Mouse (Mus musculus) MEL (cell line): ENCODE measurements around the gene Magi2. TPM values are rescaled to one million over a fixed set of nuclear protein-coding genes. Genes with fewer than 3 reads are reported as not detected.

Experiments used
- DNase-seq: peaks from one replicate; pipeline ENCODE4 v3.0.0; 2011; ENCODE audit warnings: low read depth, low spot score
- H3K27ac ChIP-seq: 2 replicates; pipeline ENCODE4 v1.5.1; 2012; ENCODE audit warnings: low read depth, mild to moderate bottlenecking, control low read depth, low read length, moderate library complexity; ENCODE audit not compliant: control insufficient read depth
- H3K27me3 ChIP-seq, 2 experiments: fragments of 150-350 bp in 1 of 2; sonication (generic) in 1 of 2; 2 replicates each; pipeline ENCODE4 v1.6.1; 2012; ENCODE audit warnings: low read length in 2 of 2, mild to moderate bottlenecking in 2 of 2, improper control_type of control experiment in 1 of 2, moderate library complexity in 1 of 2; ENCODE audit not compliant: insufficient read depth in 2 of 2, control insufficient read depth in 1 of 2
- H3K36me3 ChIP-seq, 2 experiments: 2 replicates each; pipeline ENCODE4 v1.6.1; 2012 to 2014; ENCODE audit warnings: low read length in 2 of 2, improper control_type of control experiment in 1 of 2, inconsistent platforms in 1 of 2, mild to moderate bottlenecking in 1 of 2; ENCODE audit not compliant: insufficient read depth in 2 of 2, control insufficient read depth in 1 of 2
- H3K4me1 ChIP-seq, 2 experiments: fragments of 150-350 bp in 1 of 2; sonication (generic) in 1 of 2; 2 replicates each; pipeline ENCODE4 v1.6.1; 2012; ENCODE audit warnings: low read length in 2 of 2, improper control_type of control experiment in 1 of 2, mild to moderate bottlenecking in 1 of 2; ENCODE audit not compliant: insufficient read depth in 2 of 2, control insufficient read depth in 1 of 2
- H3K4me3 ChIP-seq, 2 experiments: fragments of 150-350 bp in 1 of 2; sonication (generic) in 1 of 2; 2 replicates each; pipeline ENCODE4 v1.5.1; 2012; ENCODE audit warnings: low read depth in 2 of 2, low read length in 2 of 2, mild to moderate bottlenecking in 2 of 2, moderate library complexity in 2 of 2, control low read depth in 1 of 2, improper control_type of control experiment in 1 of 2; ENCODE audit not compliant: control insufficient read depth in 1 of 2, insufficient read depth in 1 of 2
- H3K79me2 ChIP-seq: 2 replicates; pipeline ENCODE4 v1.6.1; 2012; ENCODE audit warnings: mild to moderate bottlenecking, low read length, moderate library complexity; ENCODE audit not compliant: control insufficient read depth, poor library complexity, insufficient read depth
- H3K9ac ChIP-seq: 2 replicates; pipeline ENCODE4 v1.6.1; 2012; ENCODE audit warnings: low read depth, mild to moderate bottlenecking, control low read depth, low read length, moderate library complexity; ENCODE audit not compliant: control insufficient read depth, poor library complexity, severe bottlenecking
- H3K9me3 ChIP-seq: fragments of 150-350 bp; sonication (generic); replicated peaks from 2 replicates; pipeline ENCODE4 v1.6.1; 2012; ENCODE audit warnings: mild to moderate bottlenecking, low read length, improper control_type of control experiment, moderate library complexity; ENCODE audit not compliant: insufficient read depth
- BHLHE40 ChIP-seq: IDR thresholded peaks from 2 replicates; pipeline ENCODE4 v1.6.1; 2012; ENCODE audit warnings: low read depth, mild to moderate bottlenecking, inconsistent platforms, low read length, improper control_type of control experiment, borderline replicate concordance
- CHD1 ChIP-seq: IDR thresholded peaks from 2 replicates; pipeline ENCODE4 v1.6.1; 2012; ENCODE audit warnings: low read depth, mild to moderate bottlenecking, inconsistent platforms, low read length, improper control_type of control experiment
- CHD2 ChIP-seq: IDR thresholded peaks from 2 replicates; pipeline ENCODE4 v1.6.1; 2011; ENCODE audit warnings: low read length, improper control_type of control experiment
- CTCF ChIP-seq, 3 experiments: IDR thresholded peaks in 2 of 3; conservative IDR thresholded peaks in 1 of 3; 2 replicates each; pipeline ENCODE4 v1.5.1; 2011 to 2012; ENCODE audit warnings: low read length in 3 of 3, low read depth in 2 of 3, mild to moderate bottlenecking in 2 of 3, improper control_type of control experiment in 1 of 3, inconsistent platforms in 1 of 3, mixed read lengths in 1 of 3, moderate library complexity in 1 of 3; ENCODE audit not compliant: control insufficient read depth in 1 of 3, insufficient read depth in 1 of 3, poor library complexity in 1 of 3, severe bottlenecking in 1 of 3
- E2F4 ChIP-seq: IDR thresholded peaks from 2 replicates; pipeline ENCODE4 v1.6.1; 2011; ENCODE audit warnings: low read depth, low read length, improper control_type of control experiment, borderline replicate concordance
- ELF1 ChIP-seq: IDR thresholded peaks from 2 replicates; pipeline ENCODE4 v1.6.1; 2014; ENCODE audit warnings: low read depth, mild to moderate bottlenecking, inconsistent platforms, low read length, improper control_type of control experiment, moderate library complexity
- EP300 ChIP-seq, 2 experiments: IDR thresholded peaks; 2 replicates each; pipeline ENCODE4 v1.6.1; 2011; ENCODE audit warnings: improper control_type of control experiment in 2 of 2, low read length in 2 of 2, low read depth in 1 of 2, mild to moderate bottlenecking in 1 of 2
- ETS1 ChIP-seq: IDR thresholded peaks from 2 replicates; pipeline ENCODE4 v1.6.1; 2012; ENCODE audit warnings: low read depth, mild to moderate bottlenecking, inconsistent platforms, low read length, improper control_type of control experiment, moderate library complexity
- GATA1 ChIP-seq: IDR thresholded peaks from 2 replicates; pipeline ENCODE4 v1.6.1; 2011; ENCODE audit warnings: low read depth, low read length, improper control_type of control experiment
- HCFC1 ChIP-seq: IDR thresholded peaks from 2 replicates; pipeline ENCODE4 v1.6.1; 2012; ENCODE audit warnings: low read depth, mild to moderate bottlenecking, inconsistent platforms, low read length, improper control_type of control experiment, moderate library complexity
- JUND ChIP-seq: IDR thresholded peaks from 2 replicates; pipeline ENCODE4 v1.6.1; 2011; ENCODE audit warnings: low read depth, mild to moderate bottlenecking, improper control_type of control experiment, low read length
- MAFK ChIP-seq: IDR thresholded peaks from 2 replicates; pipeline ENCODE4 v1.6.1; 2011; ENCODE audit warnings: low read depth, mild to moderate bottlenecking, low read length, improper control_type of control experiment, borderline replicate concordance
- MAX ChIP-seq: IDR thresholded peaks from 2 replicates; pipeline ENCODE4 v1.6.1; 2011; ENCODE audit warnings: low read length, improper control_type of control experiment
- MAZ ChIP-seq: IDR thresholded peaks from 2 replicates; pipeline ENCODE4 v1.6.1; 2012; ENCODE audit warnings: low read depth, mild to moderate bottlenecking, inconsistent platforms, low read length, improper control_type of control experiment
- MXI1 ChIP-seq: IDR thresholded peaks from 2 replicates; pipeline ENCODE4 v1.6.1; 2011; ENCODE audit warnings: mild to moderate bottlenecking, low read depth, low read length, improper control_type of control experiment
- NELFE ChIP-seq: IDR thresholded peaks from 2 replicates; pipeline ENCODE4 v1.6.1; 2011; ENCODE audit warnings: low read depth, low read length, improper control_type of control experiment
- NRF1 ChIP-seq: IDR thresholded peaks from 2 replicates; pipeline ENCODE4 v1.6.1; 2014; ENCODE audit warnings: low read depth, mild to moderate bottlenecking, inconsistent platforms, low read length, improper control_type of control experiment, moderate library complexity; ENCODE audit not compliant: poor library complexity, insufficient read depth, severe bottlenecking
- POLR2A ChIP-seq, 2 experiments: IDR thresholded peaks; 2 replicates each; pipeline ENCODE4 v1.6.1; 2011 to 2012; ENCODE audit warnings: low read length in 2 of 2, mild to moderate bottlenecking in 2 of 2, control low read depth in 1 of 2, improper control_type of control experiment in 1 of 2, low read depth in 1 of 2, moderate library complexity in 1 of 2; ENCODE audit not compliant: control insufficient read depth in 1 of 2, insufficient read depth in 1 of 2, poor library complexity in 1 of 2
- POLR2AphosphoS2 ChIP-seq: IDR thresholded peaks from 2 replicates; pipeline ENCODE4 v1.6.1; 2011; ENCODE audit warnings: low read length, improper control_type of control experiment
- RAD21 ChIP-seq: IDR thresholded peaks from 2 replicates; pipeline ENCODE4 v1.6.1; 2011; ENCODE audit warnings: mild to moderate bottlenecking, low read depth, low read length, improper control_type of control experiment
- SMC3 ChIP-seq: IDR thresholded peaks from 2 replicates; pipeline ENCODE4 v1.6.1; 2011; ENCODE audit warnings: low read depth, low read length, improper control_type of control experiment
- USF1 ChIP-seq: IDR thresholded peaks from 2 replicates; pipeline ENCODE4 v1.6.1; 2014; ENCODE audit warnings: low read depth, mild to moderate bottlenecking, inconsistent platforms, low read length, improper control_type of control experiment, moderate library complexity
- ZC3H11A ChIP-seq: IDR thresholded peaks from 2 replicates; pipeline ENCODE4 v1.6.1; 2012; ENCODE audit warnings: low read depth, mild to moderate bottlenecking, inconsistent platforms, low read length, improper control_type of control experiment
- ZNF384 ChIP-seq: IDR thresholded peaks from 2 replicates; pipeline ENCODE4 v1.6.1; 2012; ENCODE audit warnings: low read depth, mild to moderate bottlenecking, inconsistent platforms, low read length, improper control_type of control experiment
- polyA plus RNA-seq, 2 experiments: library from polyadenylated mRNA; stranded (reverse) in 1 of 2; unstranded in 1 of 2; fragments of >175 nt in 1 of 2; fragments of >200 nt in 1 of 2; gene quantifications; 2 replicates each; pipeline versions ENCODE4 v1.2.1 to v1.2.4; 2012; ENCODE audit warnings: low replicate concordance in 2 of 2, low read depth in 1 of 2; ENCODE audit not compliant: insufficient read length in 2 of 2, insufficient read depth in 1 of 2, missing spikeins in 1 of 2
- total RNA-seq: library from RNA; depleted of rRNA; stranded (reverse); fragments of 300-350 nt; gene quantifications from 2 replicates; pipeline ENCODE4 v1.2.3, GENCODE M21; 2012; rRNA removed

The Magi2 gene
- total RNA-seq (0.39 and 0.46 TPM in 2 replicates), polyA plus RNA-seq (under 1 TPM in 1 of 2 experiments, not detected in 1; 0.47 TPM)

DNA sequence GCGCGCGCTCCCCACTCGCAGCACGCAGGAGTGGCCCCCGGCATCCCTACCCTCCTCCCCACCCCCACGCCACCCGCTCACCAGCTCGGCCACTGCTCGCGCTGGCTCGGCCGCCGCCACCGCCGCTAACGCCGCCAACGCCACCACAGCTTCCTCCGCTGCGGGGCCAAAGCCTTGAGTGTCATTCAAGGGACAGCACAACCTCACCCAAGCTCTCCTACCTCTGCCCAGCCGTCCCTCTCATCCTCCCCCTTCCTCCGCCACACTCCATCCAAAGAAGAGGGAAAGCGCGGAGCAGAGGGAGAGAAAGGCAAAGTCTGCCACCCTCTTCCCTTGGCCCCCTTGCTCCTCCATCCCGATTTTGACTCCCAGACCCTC is at the start of gene Magi2:
TSS of gene Magi2 (plus strand) at position 171 of the 378 bp plus-strand sequence.
- H3K79me2 ChIP-seq = no peaks in the 10 kb centered on the region
- no peaks in the 10 kb centered on the region for H3K9me3 ChIP-seq
- no peak within 1 kb of the TSS for H3K9ac ChIP-seq
- TF ChIP-seq E2F4 (no peak), NRF1 (no peak), CHD2 (no peak), EP300 (IDR thresholded peaks at IDR 0.05; ENCODE audit: low read depth in 1 of 2, low read length in 2 of 2) (no peak), MAZ (no peak), BHLHE40 (no peak), MAFK (no peak), NELFE (no peak), POLR2AphosphoS2 (no peak), CTCF (IDR thresholded peaks at IDR 0.05 in 2 of 3, conservative IDR thresholded peaks at IDR 0.05 in 1 of 3; ENCODE audit: control insufficient read depth in 1 of 3, insufficient read depth in 1 of 3, low read depth in 2 of 3, low read length in 3 of 3, poor library complexity in 1 of 3, severe bottlenecking in 1 of 3) (no peak), ZNF384 (no peak), MXI1 (no peak), ETS1 (no peak), GATA1 (no peak), USF1 (no peak), MAX (no peak)
- H3K27ac ChIP-seq = no peak within 1 kb of the TSS
- no peak within 1 kb of the TSS for H3K4me3 ChIP-seq
- H3K27me3 ChIP-seq = no peaks in the 10 kb centered on the region
- H3K4me1 ChIP-seq = no peaks in the 10 kb centered on the region
- no peaks in the 10 kb centered on the region for H3K36me3 ChIP-seq
- no peak for DNase-seq

- no peak for DNase-seq
- Histone ChIP-seq H3K4me1 (no peaks in the 10 kb centered on the region), H3K36me3 (no peaks in the 10 kb centered on the region), H3K79me2 (no peaks in the 10 kb centered on the region), H3K4me3 (no peak overlapping the region), H3K27ac (no peak overlapping the region)
- TF ChIP-seq EP300 (IDR thresholded peaks at IDR 0.05; ENCODE audit: low read depth in 1 of 2, low read length in 2 of 2) (no peak), ZC3H11A (no peak), ELF1 (no peak), MAZ (no peak), RAD21 (no peak), CHD1 (no peak), E2F4 (no peak), JUND (no peak), MAX (no peak), POLR2A (IDR thresholded peaks at IDR 0.05; ENCODE audit: control insufficient read depth in 1 of 2, insufficient read depth in 1 of 2, low read depth in 1 of 2, low read length in 2 of 2, poor library complexity in 1 of 2) (no peak), MAFK (no peak), HCFC1 (no peak), SMC3 (no peak)
- TF ChIP-seq, all 39 proteins: peak for 0
- Histone ChIP-seq H3K27me3 (no peaks in the 10 kb centered on the region), H3K9me3 (no peaks in the 10 kb centered on the region), H3K9ac (no peak overlapping the region)
Observed at GRCm38 (mm10) chr5:19178594-19178993, 48.2 kb upstream of the Magi2 start.
